In genomic region chr7:120109676-120110075, GRCm38 (mm10) we compare ENCODE assay signal across 25 mouse cellular contexts. TPM values are rescaled to one million over a fixed set of nuclear protein-coding genes. Genes with fewer than 3 reads are reported as not detected.
"Had no signal": no experiment of that assay in that cellular context is flagged by ENCODE, and none has a peak within 500 bp of the region (broad histone marks: within the 10 kb centered on the region; RNA-seq: fewer than 3 reads in every experiment).

No protein-coding gene starts in this region.

- H3K36me3 ChIP-seq: limb, embryonic 10.5 days; liver, embryonic 13.5 days; midbrain, embryonic 13.5 days; stomach, embryonic 15.5 days had no signal

- H3K4me1 ChIP-seq: limb, embryonic 10.5 days; limb, embryonic 13.5 days; liver, embryonic 13.5 days; midbrain, embryonic 13.5 days; stomach, embryonic 15.5 days had no signal

- H3K9ac ChIP-seq: limb, embryonic 13.5 days; liver, embryonic 13.5 days; lung, embryonic 14.5 days; midbrain, embryonic 13.5 days; stomach, embryonic 15.5 days had no signal

- H3K4me2 ChIP-seq: limb, embryonic 13.5 days; liver, embryonic 13.5 days; lung, embryonic 14.5 days; midbrain, embryonic 13.5 days; stomach, embryonic 15.5 days had no signal

- H3K27me3 ChIP-seq: limb, embryonic 13.5 days; liver, embryonic 13.5 days; midbrain, embryonic 13.5 days; stomach, embryonic 15.5 days had no signal

- H3K9me3 ChIP-seq: limb, embryonic 10.5 days; limb, embryonic 13.5 days; liver, embryonic 13.5 days; midbrain, embryonic 13.5 days; stomach, embryonic 15.5 days had no signal

- H3K27ac ChIP-seq: kidney, postnatal 0 days; layer of hippocampus, adult 2 months; limb, embryonic 10.5 days; limb, embryonic 13.5 days; liver, embryonic 13.5 days; macrophage; midbrain, embryonic 13.5 days; stomach, embryonic 15.5 days had no signal

- ATAC-seq: lung, postnatal 0 days; midbrain, embryonic 13.5 days had no signal

- H3K4me3 ChIP-seq: layer of hippocampus, adult 2 months; limb, embryonic 10.5 days; limb, embryonic 13.5 days; liver, embryonic 13.5 days; midbrain, embryonic 13.5 days; stomach, embryonic 15.5 days had no signal

- DNase-seq: kidney, adult 2 months; kidney, postnatal 25 days; layer of hippocampus, adult 9-11 months; liver; liver, embryonic 13.5 days; lung, embryonic 14.5 days; retina, postnatal 1 day; right cerebral cortex, postnatal 25 days; spleen, adult 18-20 months; thymus, postnatal 25 days had no signal

RNA-seq across cellular contexts. Expression of gene Dnah3, which starts 14.6 kb away (rescaled TPM):
- total RNA-seq: megakaryocyte, adult 5-6 weeks had no signal
- polyA plus RNA-seq: kidney, embryonic 14.5 days; limb, embryonic 10.5 days; limb, embryonic 13.5 days; liver, embryonic 13.5 days; liver, embryonic 16.5 days; lung, embryonic 14.5 days; macrophage; neural tube, embryonic 11.5 days; neural tube, embryonic 14.5 days had no signal

RNA-seq across cellular contexts. Expression of gene Zp2, which starts 35.4 kb away (rescaled TPM):
- total RNA-seq: left cerebral cortex, postnatal 25 days; megakaryocyte, adult 5-6 weeks; midbrain, postnatal 0 days had no signal
- polyA plus RNA-seq: kidney, adult 2 months; kidney, embryonic 14.5 days; kidney, postnatal 0 days; limb, embryonic 10.5 days; liver, embryonic 13.5 days; liver, embryonic 16.5 days; lung, embryonic 14.5 days; lung, postnatal 0 days; macrophage; midbrain, embryonic 13.5 days; midbrain, postnatal 0 days; neural tube, embryonic 11.5 days; neural tube, embryonic 14.5 days; stomach, embryonic 15.5 days had no signal
